Mouse (Mus musculus): ENCODE measurements around the gene Tns1.

Tns1 gene

GRCm38 (mm10) chr1:74033407-74033806 lies 90.8 kb downstream of the Tns1 start:
- DNase-seq (ENCODE audit: low read depth, low spot score), result no peak

DNA sequence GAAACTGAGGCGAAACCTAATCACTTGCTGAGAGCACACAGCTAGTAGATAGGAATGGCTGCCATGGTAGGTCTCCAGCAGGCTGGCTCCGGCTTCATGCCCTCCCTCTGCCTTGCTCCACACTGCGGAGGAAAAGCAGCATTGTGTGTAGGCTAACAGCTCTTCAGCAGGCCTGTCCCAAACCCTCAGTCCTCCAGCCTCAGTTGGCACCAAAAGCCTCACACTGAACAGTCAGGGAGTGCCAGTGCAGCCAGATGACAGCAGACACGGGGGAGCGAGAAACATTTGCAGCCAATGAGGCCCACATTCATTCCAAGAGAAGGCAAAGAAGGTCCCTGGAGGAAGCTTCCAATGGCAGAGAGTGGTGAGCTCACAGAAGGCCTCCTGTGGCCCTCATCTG lies 91.3 kb downstream of the Tns1 start:
- DNase-seq (ENCODE audit: low read depth, low spot score), result peak; percentile 17

GRCm38 (mm10) chr1:74031771-74032609 lies 92.3 kb downstream of the Tns1 start:
- DNase-seq (ENCODE audit: low read depth, low spot score), result no peak

GRCm38 (mm10) chr1:74030901-74031360 lies 93.3 kb downstream of the Tns1 start:
- no peak for DNase-seq (ENCODE audit: low read depth, low spot score)

GRCm38 (mm10) chr1:74030285-74030684 lies 94.0 kb downstream of the Tns1 start:
- DNase-seq (ENCODE audit: low read depth, low spot score), result no peak

DNA sequence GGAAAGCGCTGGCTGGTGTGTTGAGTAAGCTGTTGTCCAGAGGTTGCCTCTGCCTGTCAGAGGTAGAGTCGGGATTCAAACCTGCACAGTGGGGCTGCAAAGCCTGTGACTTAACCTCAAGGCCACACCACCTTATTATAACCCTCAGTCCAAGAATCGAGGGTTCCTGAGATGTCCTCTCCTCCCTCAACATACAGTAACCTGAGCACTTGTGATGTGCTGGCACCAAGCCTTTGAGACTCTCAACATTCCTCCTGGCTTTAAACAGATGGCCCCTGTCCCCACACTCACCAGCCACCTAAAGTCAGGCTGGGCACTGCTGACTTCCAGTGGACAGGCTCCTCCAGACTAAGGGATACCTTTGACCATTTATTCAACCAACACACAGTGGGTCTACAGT lies 94.6 kb downstream of the Tns1 start:
- DNase-seq (ENCODE audit: low read depth, low spot score), result no peak

- DNase-seq (ENCODE audit: low read depth, low spot score), result no peak
Measured at GRCm38 (mm10) chr1:74028881-74029266, 95.4 kb downstream of the Tns1 start.

DNA sequence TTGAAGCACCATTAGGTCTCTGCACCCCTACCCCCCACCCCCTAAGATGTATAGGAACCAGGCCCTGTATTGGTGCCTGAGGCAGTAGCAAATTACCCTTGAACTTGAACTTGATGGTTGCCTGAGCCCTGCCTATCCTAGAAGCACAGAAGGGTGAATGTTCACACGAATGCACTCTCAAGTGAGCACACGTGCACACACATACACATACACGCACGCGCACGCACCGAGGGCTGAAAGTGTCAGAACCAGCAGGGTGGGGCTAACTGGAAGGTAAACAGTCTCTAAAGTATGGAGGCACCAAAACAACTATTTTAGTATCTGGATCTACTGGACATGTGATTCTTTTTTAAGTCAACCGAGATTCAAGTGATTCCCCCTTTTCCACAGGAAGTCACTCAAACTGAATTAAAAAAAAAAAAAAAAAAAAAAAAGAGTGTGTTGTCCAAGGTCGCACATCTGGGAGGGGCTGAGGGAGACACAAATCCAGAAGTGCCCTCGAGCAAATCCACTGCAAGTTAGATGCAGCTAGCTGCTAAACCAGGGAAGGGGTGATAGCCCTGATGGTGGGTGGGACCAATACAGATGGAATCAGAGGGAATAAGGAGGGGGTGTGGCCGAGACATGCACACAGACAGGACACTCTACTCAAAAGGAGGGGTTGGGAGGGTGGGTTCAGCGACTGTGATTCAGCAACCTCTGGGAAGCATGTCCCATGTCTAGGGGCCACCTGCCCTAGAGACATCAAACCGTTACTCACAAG lies 96.0 kb downstream of the Tns1 start:
- no peak for DNase-seq (ENCODE audit: low read depth, low spot score)

DNA sequence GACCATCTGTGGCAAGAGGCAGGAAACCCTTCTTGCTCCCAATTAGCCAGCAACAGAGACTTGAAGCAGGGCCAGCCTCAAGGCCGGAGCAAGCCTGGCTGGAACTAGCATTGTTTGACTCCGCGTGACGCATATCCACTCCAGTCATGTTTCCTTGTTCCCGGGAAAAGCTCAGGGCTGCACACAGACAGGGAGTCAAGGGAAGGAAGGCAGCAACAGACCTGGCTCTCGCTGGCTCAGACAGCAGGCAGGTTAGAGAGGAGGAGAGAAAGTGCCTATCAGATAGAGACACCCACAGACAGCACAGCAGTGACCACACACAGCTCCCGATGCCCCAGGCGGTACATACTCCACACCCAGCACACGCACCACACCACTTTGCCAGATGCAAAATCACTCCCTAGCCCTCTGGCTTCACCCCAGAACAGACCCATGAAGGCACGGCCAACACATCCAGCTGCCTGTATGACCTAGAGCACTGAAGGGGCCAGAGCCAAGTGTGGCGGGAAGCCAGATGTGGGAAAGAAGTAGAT lies 96.6 kb downstream of the Tns1 start:
- DNase-seq (ENCODE audit: low read depth, low spot score), result no peak

- DNase-seq (ENCODE audit: low read depth, low spot score), result no peak
Measured at GRCm38 (mm10) chr1:74026703-74027195, 97.5 kb downstream of the Tns1 start.

GRCm38 (mm10) chr1:74025651-74026226 lies 98.5 kb downstream of the Tns1 start:
- no peak for DNase-seq (ENCODE audit: low read depth, low spot score)

DNA sequence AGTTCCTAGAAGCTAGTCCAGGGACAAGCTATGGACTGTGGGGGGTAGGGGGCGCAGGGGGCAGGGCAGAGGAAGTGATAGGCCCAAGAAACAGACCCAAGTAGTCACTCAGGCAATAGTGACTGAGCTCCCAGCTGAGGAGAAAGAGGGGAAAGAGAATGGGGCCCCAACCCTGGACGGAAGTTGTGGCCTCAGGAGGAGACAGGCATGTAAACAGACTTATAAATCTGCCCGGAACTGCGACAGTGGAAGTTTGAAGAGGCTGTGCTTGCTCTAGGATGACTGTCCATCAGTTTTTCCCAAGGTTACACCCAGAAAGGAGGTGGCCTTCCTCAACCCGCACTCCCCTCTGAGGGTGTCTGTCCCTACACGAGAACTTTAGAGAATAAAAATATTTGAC lies 99.0 kb downstream of the Tns1 start:
- no peak for DNase-seq (ENCODE audit: low read depth, low spot score)

DNA sequence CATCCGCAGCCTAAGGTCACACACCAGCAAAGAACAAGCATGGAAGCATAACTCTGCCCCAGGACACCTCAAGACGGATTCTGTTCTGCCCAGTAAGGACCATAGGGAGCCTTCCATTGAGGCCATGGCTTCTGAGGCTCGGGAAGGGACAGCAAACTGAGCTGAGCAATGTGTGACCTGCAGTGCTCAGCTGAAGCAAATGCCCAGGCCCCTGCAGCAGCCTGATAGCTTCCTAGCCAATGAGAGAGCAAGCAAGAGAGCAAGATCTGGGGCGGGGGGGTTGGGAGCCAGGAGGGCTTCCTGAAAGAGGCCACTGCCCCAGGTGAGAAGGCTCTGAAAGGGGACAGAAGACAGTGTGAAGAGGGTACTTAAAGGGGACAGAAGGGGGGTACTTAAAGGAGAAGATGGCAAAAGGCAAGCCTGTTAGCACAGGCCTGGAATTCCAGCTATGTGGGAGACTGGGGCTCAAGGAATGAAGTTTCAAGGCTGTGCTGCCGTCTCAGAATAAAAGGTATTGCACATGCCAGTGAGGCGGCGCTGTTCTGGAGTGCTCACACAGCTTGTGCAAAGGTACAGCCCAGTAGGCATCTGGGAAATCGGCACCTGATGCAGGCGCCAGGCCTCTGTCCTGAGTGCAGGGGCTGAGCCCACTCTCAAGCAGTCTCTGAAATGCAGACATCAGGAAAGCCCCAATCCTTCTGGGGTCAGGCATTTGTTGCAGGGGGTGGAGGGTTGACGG lies 99.6 kb downstream of the Tns1 start:
- no peak for DNase-seq (ENCODE audit: low read depth, low spot score)

DNA sequence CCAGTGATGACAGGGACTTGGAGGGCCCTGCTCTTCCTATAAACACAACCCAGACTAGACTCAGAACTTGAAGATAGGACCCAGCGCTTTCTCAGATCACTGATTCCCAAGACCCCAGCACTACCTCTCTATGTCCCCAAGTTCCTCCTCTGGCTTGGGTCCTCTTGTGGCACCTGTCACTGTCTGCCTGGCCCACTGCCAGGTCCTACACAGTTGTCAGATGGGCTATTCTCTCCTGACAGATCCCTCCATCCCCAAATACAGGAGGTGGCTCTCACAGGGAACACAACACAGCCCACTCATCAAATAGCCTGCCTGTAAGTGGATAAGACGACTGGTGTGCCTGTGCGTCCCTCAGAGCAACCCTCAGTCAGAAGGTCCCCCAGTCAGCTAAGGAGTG lies 101.3 kb downstream of the Tns1 start:
- no peak for DNase-seq (ENCODE audit: low read depth, low spot score)

- no peak for DNase-seq (ENCODE audit: low read depth, low spot score)
Measured at GRCm38 (mm10) chr1:74022536-74022935, 101.7 kb downstream of the Tns1 start.

DNA sequence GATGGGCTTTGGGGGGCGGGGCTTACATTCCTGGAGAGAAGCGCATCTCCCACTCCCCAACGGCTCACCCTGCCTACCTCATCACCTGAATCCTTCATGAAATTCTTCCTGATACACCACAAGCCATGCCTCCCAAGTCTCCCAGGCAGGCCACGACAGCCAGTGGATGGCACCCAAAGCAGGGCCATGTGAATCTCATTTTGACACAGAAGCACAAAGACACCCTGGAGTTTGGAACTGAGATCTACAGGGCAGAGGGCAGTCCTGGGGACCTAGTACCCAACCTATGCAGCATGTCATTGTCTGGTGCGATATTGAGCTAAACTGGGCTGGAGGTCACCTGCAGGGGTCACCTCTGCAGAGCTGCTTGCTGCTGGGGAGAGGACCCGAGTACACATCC lies 104.0 kb downstream of the Tns1 start:
- no peak for DNase-seq (ENCODE audit: low read depth, low spot score)

DNA sequence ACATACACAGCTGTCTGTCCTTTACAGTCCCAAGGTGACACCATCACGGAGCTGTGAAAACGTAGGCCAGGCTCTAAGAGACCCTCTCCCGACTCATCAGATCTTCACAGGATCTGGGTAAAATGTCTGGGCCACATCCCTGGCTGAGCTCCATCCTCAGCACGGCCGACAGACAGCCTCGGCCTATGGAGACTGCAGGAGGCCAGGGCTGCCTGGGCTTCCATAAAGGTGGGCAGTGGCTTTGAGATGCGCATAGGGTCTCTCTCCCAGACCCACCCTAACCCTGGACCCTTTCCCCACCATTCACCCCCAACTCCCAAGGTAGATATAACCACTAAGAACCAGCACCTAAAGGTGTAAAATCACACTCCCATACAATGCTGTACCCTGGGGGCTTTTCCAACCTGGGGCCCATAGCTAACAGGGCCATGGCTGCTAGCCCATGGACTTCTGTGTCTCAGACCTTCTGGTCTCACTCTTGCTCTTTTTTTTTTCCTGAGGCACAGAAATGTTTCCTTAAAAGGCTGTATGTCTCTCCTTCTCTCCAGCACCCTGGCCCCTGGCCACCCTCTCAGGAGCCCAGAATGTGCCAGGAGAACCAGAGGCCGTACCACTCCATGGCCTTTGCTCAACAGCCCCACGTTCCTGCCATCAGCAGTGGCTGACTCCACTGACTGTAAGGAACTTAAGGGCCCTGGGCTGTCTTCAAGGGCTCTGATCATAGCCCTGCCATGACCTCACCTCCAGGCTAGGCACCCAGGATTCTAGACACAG lies 106.7 kb downstream of the Tns1 start:
- DNase-seq (ENCODE audit: low read depth, low spot score), result no peak

DNA sequence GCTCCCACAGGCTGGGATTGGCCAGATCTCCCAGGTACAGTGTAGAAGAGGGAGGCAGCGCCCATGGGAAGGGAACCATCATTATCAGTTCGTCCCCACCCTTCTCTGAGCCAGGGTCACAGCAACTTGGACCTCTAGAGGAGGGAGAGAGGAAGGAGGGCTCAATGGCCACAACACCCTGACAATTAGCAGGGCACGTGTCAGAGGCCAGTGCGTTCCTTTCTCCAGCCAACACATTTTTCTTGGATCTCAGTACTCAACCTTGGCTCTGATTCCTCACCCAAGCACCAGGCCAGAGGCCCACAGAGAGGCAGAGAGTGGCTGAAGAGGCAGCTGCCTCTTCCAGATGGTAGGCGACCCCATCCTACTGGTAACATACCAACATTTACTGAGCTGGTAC lies 107.6 kb downstream of the Tns1 start:
- DNase-seq (ENCODE audit: low read depth, low spot score), result no peak

DNA sequence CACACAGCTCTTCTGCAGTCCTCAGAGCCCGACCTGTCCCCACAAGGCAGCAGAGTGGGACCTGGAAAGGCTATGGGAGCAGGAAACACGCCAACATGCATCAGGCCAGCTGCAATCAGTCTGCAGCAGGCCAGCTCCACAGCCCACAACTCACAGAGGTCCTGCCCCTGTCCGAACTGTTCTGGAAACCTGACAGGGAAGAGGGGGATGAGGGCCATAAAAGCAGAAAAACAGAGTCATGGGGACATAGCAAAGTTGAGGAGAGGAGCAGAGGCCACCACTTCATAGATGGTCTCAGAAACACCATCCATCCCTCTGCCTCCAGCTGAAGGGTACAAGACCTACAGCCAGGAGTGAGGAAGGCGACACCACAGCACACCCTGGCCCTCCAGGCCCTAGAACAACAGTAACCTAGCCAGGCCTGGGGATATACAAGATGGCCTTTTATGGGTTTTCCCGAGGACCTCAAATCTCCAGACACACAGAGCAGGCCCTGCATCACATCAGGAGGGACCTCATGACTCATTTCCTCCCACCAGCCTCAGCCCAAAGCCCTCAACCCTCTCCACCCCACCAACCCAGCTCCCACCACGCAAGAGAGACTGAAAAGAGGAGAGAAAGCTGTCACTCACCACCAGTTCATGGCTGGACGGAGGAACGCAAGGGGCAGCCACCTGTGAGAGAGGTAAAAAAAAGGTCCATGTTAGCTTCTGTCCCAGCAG lies 108.6 kb downstream of the Tns1 start:
- DNase-seq (ENCODE audit: low read depth, low spot score), result no peak
